Mouse (Mus musculus) spleen, adult 12 weeks (tissue): Measurements from ENCODE around the gene Cenpc1.

ENCODE experiments used
- DNase-seq: peaks from one replicate; pipeline ENCODE4 v3.0.0; 2022; ENCODE audit warnings: low spot score

Cenpc1 gene

DNA sequence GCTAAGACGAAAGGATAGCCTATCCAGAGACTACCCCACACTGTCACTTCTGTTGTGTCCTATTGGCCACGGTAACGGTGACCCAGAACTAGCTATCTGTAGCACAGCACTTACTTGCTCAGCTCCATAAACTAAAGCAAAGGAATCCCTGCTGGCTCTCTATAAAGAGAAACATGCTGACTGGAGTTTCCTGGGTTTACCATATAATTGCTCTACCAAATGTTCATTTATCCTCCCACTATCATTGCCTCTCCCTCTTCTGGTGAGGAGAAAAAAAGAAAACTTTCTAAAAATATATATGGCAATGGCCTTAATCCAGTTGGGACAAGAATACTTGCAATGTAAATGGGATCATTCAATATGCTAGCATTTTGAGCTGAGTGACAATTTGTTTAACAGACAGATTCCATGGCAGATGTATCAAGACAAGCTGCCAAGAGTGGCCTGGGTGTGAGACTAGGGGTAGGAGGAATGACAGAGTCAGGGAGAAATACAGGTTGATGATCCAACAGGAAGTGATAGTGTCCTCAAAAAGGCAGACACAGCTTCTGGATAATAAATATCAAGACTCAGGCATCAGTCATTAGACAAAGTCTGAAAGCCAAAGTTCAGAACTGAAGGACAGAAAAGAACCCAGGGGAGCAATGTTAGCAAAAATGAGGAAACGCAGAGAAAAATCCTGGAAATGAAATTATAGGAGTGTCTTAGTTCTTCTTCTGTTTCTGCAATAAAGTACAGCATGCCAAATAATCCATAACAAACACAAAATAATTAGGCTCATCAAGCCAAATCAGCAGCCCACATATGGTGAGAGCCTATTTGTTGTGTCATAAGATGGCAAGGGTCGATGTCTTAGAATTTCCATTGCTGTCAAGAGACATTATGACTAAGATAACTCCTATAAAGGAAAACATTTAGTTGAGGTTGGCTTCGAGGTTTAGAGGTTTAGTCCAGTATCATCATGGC is 68.6 kb downstream of the Cenpc1 start:
- DNase-seq = no peak

DNA sequence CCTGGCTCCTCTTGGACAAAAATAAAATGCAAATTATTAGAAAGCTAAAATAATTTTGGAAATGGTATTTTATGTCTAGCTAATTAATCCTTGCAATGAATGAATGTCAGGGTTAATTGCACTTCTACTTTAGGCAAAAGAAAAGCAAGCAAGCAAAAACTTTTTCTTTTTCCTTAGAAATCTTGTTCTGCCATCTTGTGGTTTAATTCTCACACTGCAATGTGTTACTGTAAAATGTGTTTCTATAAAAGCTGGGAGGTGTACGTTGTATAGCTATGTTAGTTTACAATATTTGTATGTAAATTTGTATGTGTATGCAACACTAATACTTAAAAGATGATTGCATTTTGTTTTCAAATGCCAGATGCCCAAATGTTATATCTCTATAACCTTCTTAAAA is 70.8 kb downstream of the Cenpc1 start:
- no peak for DNase-seq

DNA sequence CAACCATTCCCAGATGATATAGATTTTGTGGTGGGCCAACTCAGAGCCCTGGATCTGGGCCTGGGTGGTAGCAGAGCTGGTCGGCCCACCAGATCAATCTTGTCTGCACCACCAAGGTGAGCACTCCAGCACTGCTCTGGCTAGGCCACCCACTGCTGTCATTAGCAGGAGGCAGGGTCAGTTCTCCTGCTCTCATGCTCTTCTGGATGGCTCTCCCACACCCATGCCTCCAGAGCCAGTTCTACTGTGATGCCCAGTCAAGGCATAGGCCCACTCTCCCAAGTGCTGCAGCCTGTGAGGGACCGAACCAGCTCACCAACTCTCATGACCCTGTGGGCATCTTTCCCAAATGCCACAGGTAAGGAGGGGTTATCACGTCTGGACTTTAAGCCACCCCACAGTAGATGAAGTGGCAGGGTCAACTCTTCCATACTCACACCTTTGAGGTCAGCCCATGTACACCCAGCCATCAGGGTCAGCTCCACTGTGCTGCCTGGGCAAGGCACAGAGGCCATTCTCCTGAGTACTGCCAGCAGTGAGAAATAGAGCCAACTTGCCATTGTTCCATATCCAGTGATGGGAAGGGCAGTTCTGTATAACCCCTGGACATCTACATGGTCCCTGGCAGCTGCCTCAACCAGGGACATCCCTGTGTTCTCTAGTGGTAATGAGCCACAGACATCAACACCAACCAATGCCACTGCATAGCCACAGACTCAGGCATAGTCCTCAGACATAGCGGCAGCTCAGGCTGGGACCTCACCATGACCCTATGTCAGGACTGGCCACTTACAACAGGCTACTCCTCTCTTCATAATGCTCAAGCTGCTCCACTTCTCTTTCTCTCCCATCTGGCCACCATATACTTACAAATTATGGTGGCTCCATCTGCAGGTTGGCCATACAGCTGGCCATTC is 72.3 kb downstream of the Cenpc1 start:
- DNase-seq = no peak

- DNase-seq = no peak
These were observed 73.3 kb downstream of the Cenpc1 start for GRCm38 (mm10) chr5:85992055-85992454.

- DNase-seq = no peak
These were observed 77.9 kb downstream of the Cenpc1 start for GRCm38 (mm10) chr5:85987516-85987863.

DNA sequence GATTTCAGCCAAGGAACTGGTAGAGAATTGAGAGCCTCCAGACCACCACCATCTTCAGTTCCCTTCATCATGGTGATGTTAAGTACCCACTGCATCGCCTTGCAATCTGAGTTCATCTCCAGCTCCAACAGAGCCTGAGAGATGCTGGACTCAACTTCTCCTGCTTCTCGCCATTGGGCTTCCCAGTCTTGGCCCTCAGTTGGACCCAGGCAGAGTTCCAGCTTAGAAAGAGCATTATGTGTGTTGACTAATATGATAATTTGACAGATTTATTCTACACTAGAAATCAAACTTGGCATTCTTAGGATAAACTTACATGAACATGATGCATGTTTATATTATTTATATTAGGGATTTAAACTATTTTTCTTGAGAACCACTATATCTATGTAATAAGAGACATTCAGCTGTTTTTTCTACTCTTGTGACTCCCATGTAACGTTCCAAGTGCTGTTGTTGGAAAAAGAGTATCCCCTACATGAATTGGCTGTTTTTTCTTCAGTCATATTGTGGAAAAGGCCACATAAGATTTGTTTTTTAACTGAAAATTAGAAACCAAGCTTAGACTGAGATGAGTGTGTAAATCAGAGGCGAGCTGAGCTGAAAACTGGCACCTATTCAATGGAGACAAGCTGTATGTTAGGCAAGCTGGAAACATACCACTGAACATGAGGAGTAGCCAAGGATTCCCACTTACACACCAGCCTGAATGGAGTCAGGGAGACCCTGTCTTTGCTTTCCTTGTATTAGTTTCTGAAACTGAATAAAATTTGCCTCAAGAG is 78.5 kb downstream of the Cenpc1 start:
- no peak for DNase-seq

DNA sequence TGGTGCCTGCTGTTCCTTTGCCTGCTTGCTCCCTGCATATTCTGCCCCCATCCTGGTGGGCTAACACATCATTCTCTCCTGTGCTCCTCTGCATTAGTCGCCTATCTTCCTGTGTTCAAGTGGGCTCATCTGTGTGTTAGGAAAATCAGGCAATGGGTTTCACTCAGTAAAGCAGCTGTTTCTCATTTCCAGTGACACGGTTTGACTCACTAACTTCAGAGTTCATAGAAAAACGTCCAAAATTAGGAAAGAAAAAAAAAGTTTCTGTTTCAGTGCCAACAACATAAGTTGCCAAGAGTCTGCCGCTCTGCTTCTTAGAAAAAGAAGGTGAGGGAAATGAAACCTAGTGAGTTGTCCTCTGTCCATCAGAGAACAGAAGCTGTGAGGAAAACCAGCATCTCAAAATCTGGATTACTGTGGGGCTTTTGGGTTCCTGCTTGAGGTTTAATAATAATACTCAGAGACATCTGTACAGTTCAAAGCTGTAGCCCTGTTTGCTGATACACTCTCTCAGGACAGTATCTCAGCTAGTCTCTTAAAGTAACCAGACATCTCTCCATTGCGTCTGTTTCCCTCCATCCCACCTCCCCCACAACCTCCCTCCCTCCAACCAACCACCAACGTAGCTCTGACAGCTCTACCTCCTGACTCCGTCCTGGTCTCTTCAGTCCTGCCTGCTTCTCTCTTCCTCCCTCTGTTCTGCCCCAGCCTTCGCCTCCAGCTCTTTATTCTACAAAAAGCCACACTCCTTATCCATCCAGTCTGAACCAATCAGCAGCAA is 87.5 kb downstream of the Cenpc1 start:
- no peak for DNase-seq

GRCm38 (mm10) chr5:85962791-85963190 is 102.6 kb downstream of the Cenpc1 start:
- DNase-seq = no peak
